Mouse (Mus musculus): ENCODE results near the gene Cdc42bpg.

Cdc42bpg gene

GRCm38 (mm10) chr19:6339191-6339590, 32.9 kb downstream of the Cdc42bpg start:
- in situ Hi-C loops (cut with MboI; ENCODE audit: low pct_unique_long_range_greater_than_20kb in 1 of 2, low sequenced_read_pairs in 2 of 2, unreplicated experiment in 1 of 2), result loop anchor here in 1 of 2 experiments (25.0 kb wide), 1 partner anchor 377 kb away; the partner anchor contains the start of gene Pola2

GRCm38 (mm10) chr19:6339890-6340504, 33.7 kb downstream of the Cdc42bpg start:
- in situ Hi-C loops (cut with MboI; ENCODE audit: low pct_unique_long_range_greater_than_20kb in 1 of 2, low sequenced_read_pairs in 2 of 2, unreplicated experiment in 1 of 2), result loop anchor here in 1 of 2 experiments (25.0 kb wide), 1 partner anchor 378 kb away; the partner anchor contains the start of gene Pola2

GRCm38 (mm10) chr19:6340524-6341452, 34.5 kb downstream of the Cdc42bpg start, which contains the start of gene Map4k2:
TSS of gene Map4k2 (plus strand) at chr19:6341135.
- in situ Hi-C loops (cut with MboI; ENCODE audit: low pct_unique_long_range_greater_than_20kb in 1 of 2, low sequenced_read_pairs in 2 of 2, unreplicated experiment in 1 of 2), result loop anchor here in 1 of 2 experiments (25.0 kb wide), 1 partner anchor 378 kb away; the partner anchor contains the start of gene Pola2

GRCm38 (mm10) chr19:6341453-6342077, 35.3 kb downstream of the Cdc42bpg start:
- in situ Hi-C loops (cut with MboI; ENCODE audit: low pct_unique_long_range_greater_than_20kb in 1 of 2, low sequenced_read_pairs in 2 of 2, unreplicated experiment in 1 of 2), result loop anchor here in 1 of 2 experiments (25.0 kb wide), 1 partner anchor 379 kb away; the partner anchor contains the start of gene Pola2

GRCm38 (mm10) chr19:6342276-6342933, 36.1 kb downstream of the Cdc42bpg start:
- in situ Hi-C loops (cut with MboI; ENCODE audit: low pct_unique_long_range_greater_than_20kb in 1 of 2, low sequenced_read_pairs in 2 of 2, unreplicated experiment in 1 of 2), result loop anchor here in 1 of 2 experiments (25.0 kb wide), 1 partner anchor 380 kb away; the partner anchor contains the start of gene Pola2

- in situ Hi-C loops (cut with MboI; ENCODE audit: low pct_unique_long_range_greater_than_20kb in 1 of 2, low sequenced_read_pairs in 2 of 2, unreplicated experiment in 1 of 2), result loop anchor here in 1 of 2 experiments (25.0 kb wide), 1 partner anchor 381 kb away; the partner anchor contains the start of gene Pola2
These were observed 37.0 kb downstream of the Cdc42bpg start for GRCm38 (mm10) chr19:6343066-6343925.

- in situ Hi-C loops (cut with MboI; ENCODE audit: low pct_unique_long_range_greater_than_20kb in 1 of 2, low sequenced_read_pairs in 2 of 2, unreplicated experiment in 1 of 2), result loop anchor here in 1 of 2 experiments (25.0 kb wide), 1 partner anchor 382 kb away; the partner anchor contains the start of gene Pola2
These were observed 37.7 kb downstream of the Cdc42bpg start for GRCm38 (mm10) chr19:6343996-6344395.

GRCm38 (mm10) chr19:6346023-6346422, 39.8 kb downstream of the Cdc42bpg start:
- in situ Hi-C loops (cut with MboI; ENCODE audit: low pct_unique_long_range_greater_than_20kb in 1 of 2, low sequenced_read_pairs in 2 of 2, unreplicated experiment in 1 of 2), result loop anchor here in 1 of 2 experiments (25.0 kb wide), 1 partner anchor 384 kb away; the partner anchor contains the start of gene Pola2

- in situ Hi-C loops (cut with MboI; ENCODE audit: low pct_unique_long_range_greater_than_20kb in 1 of 2, low sequenced_read_pairs in 2 of 2, unreplicated experiment in 1 of 2), result loop anchor here in 1 of 2 experiments (25.0 kb wide), 1 partner anchor 384 kb away; the partner anchor contains the start of gene Pola2
These were observed 40.4 kb downstream of the Cdc42bpg start for GRCm38 (mm10) chr19:6346661-6347060.

- in situ Hi-C loops (cut with MboI; ENCODE audit: low pct_unique_long_range_greater_than_20kb in 1 of 2, low sequenced_read_pairs in 2 of 2, unreplicated experiment in 1 of 2), result loop anchor here in 1 of 2 experiments (25.0 kb wide), 1 partner anchor 385 kb away; the partner anchor contains the start of gene Pola2
These were observed 41.4 kb downstream of the Cdc42bpg start for GRCm38 (mm10) chr19:6347615-6348014.

GRCm38 (mm10) chr19:6348717-6349116, 42.5 kb downstream of the Cdc42bpg start:
- in situ Hi-C loops (cut with MboI; ENCODE audit: low pct_unique_long_range_greater_than_20kb in 1 of 2, low sequenced_read_pairs in 2 of 2, unreplicated experiment in 1 of 2), result loop anchor here in 1 of 2 experiments (25.0 kb wide), 1 partner anchor 386 kb away; the partner anchor contains the start of gene Pola2

- in situ Hi-C loops (cut with MboI; ENCODE audit: low pct_unique_long_range_greater_than_20kb in 1 of 2, low sequenced_read_pairs in 2 of 2, unreplicated experiment in 1 of 2), result loop anchor here in 1 of 2 experiments (25.0 kb wide), 1 partner anchor 387 kb away; the partner anchor contains the start of gene Pola2
These were observed 43.1 kb downstream of the Cdc42bpg start for GRCm38 (mm10) chr19:6349215-6349983.

- in situ Hi-C loops (cut with MboI; ENCODE audit: low pct_unique_long_range_greater_than_20kb in 1 of 2, low sequenced_read_pairs in 2 of 2, unreplicated experiment in 1 of 2), result no loop called here
These were observed 45.3 kb downstream of the Cdc42bpg start for GRCm38 (mm10) chr19:6351431-6352106.

- in situ Hi-C loops (cut with MboI; ENCODE audit: low pct_unique_long_range_greater_than_20kb in 1 of 2, low sequenced_read_pairs in 2 of 2, unreplicated experiment in 1 of 2), result no loop called here
These were observed 45.9 kb downstream of the Cdc42bpg start for GRCm38 (mm10) chr19:6352107-6352505.

- in situ Hi-C loops (cut with MboI; ENCODE audit: low pct_unique_long_range_greater_than_20kb in 1 of 2, low sequenced_read_pairs in 2 of 2, unreplicated experiment in 1 of 2), result no loop called here
These were observed 47.8 kb downstream of the Cdc42bpg start for GRCm38 (mm10) chr19:6354030-6354429.

All from mouse embryonic stem cell (cell line).